Mouse (Mus musculus) R1 (cell line): ENCODE measurements around the gene 1110059E24Rik.
"Not testable (repeated sequence)": the region's sequence is repeated elsewhere in the genome, so short reads cannot be mapped to it uniquely, and the experiment has no call there.

Experiments used
- DNase-seq: peaks from one replicate; pipeline ENCODE4 v3.0.0-alpha.2; 2018; ENCODE audit warnings: low read depth, low spot score

1110059E24Rik gene

DNA sequence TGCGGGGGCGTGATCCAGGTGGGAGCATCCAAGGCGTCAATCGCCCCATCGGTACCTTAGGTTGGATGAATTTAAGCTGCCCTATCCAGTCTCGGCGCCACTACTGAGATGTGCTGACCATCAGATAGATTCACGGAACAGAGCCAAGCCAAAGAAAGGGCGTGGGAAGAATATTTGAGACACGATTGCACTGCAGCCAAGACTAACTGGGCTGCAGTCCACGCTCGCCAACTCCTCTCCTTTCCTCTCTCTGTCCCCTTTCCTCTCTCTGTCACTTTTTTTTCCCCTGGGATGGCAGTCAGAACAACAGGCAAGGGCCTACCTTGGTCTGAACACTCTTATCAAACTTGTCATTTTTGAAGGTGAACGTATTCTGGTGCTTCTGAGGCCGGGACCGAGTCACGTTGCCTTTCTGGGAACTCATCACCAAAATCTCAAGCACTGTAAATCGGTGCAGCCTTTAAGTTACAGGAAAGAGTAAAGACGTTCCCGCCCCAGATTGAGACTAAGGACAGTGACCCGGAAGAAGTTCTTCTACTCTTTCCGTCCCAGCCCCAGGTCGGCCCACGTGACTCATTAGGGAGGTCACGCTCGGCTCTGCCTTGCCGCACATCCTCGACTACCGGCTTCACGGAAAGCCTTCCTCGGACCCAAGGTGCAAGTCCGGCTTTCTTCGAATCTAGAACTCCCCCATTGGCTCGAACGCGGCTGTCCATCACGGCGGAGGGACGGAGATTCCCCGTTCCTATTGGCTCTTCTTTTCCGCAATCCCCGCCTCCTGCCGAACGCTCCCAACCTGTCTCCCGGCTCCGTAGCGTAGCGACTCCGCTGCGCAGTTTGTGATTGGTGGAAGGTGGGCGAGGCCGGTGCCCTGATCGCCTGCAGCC lies at the start of gene 1110059E24Rik:
Gene 1110059E24Rik (minus strand): TSS at position 692 of the 887 bp plus-strand sequence.
- peak; percentile 99 for DNase-seq

DNA sequence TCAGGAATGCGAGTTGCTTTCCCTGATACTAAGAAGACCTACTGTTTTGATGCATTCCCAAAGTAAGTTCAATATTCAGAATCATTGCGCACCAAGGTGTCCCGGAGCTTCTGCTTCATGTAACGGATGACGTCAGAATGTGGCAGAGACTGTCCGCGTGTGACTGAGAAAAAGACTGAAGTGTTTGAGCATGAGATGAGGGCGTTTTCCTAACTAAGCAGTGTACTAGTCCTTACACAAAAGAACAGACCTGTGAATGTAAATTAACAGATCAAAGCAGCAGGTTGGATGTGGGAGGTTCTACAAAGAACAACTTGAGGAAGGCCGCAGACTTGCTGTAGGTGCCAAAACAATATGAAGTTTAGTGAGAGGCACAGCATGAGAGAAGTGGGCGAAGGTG lies 28.2 kb upstream of the 1110059E24Rik start:
- DNase-seq, result peak; percentile 58

GRCm38 (mm10) chr19:21680091-21680490 lies 27.3 kb upstream of the 1110059E24Rik start:
- DNase-seq, result no peak

GRCm38 (mm10) chr19:21674354-21675096 lies 21.7 kb upstream of the 1110059E24Rik start:
- peak; percentile 85 for DNase-seq

DNA sequence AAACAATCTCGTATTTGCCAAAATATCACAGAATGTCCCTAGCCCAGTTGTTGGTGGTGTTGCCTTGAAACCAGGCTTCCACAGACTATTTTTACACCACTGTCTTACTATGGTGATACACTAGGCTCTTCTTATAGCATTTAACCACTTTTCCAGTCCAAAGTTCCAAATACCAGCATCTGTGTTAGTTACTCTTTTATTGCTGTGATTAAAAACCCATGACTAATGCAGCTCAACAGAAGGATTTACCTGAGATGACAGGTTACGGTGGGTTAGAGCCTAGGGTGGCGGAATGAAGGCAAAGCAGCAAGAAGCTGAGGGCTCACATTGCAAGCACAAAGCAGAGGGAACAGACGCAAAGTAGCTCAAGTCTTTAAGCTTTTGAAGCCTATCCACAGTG lies 16.9 kb upstream of the 1110059E24Rik start:
- peak; percentile 15 for DNase-seq

DNA sequence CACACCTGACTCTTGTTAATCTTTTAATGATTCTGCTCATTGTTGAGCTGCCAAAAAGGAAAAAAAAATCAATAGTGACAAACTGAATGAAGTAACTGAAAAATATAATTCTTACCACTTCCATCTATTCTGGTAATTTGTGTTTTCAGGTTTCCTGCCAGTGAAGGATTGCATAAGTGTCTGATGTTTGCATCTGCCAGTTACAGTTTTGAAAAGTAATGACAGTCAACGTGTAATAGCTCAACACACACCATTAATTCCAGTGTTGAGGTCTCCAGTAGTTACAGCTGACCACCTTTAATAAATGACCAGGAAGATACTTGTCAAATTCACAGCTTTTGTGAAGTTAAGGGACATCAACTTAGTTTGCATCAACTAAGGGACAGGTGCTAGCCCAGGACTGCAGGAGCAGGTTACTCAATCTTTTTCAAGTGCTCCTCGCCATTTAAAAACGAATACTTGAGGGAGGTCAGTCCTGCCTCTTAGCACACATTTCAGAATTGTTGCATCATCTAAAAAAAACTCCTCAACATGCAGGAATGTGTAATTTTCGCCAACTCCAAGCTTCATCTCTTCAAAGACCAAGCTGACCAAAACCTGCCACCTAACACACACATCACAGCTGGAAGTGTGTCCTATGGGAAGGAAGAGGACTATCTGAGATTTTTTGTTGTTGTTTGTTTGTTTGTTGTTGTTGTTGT lies 11.1 kb upstream of the 1110059E24Rik start:
- no peak for DNase-seq

DNA sequence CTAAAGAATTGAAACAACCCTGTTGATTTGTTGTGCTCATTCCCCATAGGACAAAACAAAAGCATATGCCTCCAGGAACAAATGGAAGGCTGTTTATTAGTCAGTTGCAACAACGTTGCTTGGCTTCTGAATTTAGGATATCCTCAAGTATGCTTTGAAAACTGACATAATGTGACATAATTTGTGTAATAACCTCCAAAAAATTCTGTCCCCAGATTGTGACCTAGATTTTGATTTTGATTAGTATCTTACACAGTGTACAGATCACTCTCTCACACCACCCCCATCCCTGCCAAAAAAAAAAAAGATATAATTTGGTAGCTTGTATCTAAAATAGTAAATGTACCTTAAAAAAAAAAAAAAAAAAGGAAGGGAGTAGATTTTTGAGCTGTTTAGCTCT lies 8.0 kb upstream of the 1110059E24Rik start:
- DNase-seq, result no peak

DNA sequence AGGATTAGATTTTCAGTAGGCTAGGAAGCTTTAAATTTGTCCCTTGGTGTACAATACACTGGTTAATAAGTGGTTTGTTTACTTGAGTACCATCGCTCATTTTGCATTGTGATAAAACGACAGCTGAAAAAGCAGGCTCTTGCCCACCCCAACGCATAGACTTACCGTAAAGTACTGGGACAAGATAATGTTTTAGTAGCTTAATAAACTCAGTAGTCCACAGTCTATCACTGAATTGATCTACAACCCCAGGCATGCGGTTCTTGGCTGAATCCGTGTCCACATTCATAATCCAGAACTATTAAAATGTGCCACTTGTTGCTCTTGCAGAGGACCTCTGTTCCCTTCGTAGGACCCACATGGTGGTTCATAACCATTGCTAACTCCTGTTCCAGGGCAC lies 2.0 kb upstream of the 1110059E24Rik start:
- no peak for DNase-seq

- peak; percentile 43 for DNase-seq
These were observed 601 bp upstream of the 1110059E24Rik start, which contains the start of gene Abhd17b for GRCm38 (mm10) chr19:21653172-21653981. Gene Abhd17b, plus strand, starts transcription at chr19:21653185.

GRCm38 (mm10) chr19:21651664-21652063 lies 1.1 kb downstream of the 1110059E24Rik start:
- no peak for DNase-seq

DNA sequence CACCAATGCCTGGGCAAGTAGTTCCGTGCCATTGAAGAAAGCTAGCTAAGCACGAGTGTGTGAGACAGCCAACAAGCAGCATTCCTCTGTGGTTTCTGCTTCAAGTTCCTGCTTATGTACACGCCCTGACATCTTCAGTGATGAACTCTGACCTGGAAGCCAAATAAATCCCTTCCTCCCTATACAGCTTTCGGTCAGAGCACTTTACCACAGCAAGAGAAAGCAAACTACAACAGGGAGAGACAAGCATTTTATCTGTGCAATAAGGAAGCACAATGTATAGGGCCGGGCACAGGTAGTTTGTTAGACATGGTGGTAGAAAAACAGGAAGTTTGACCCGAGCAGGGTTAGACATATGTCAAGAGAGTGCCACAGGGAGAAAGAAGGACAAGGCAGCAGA lies 6.6 kb downstream of the 1110059E24Rik start:
- DNase-seq, result peak; percentile 18

GRCm38 (mm10) chr19:21645301-21645700 lies 7.5 kb downstream of the 1110059E24Rik start:
- no peak for DNase-seq

GRCm38 (mm10) chr19:21643935-21644334 lies 8.8 kb downstream of the 1110059E24Rik start:
- DNase-seq, result no peak

DNA sequence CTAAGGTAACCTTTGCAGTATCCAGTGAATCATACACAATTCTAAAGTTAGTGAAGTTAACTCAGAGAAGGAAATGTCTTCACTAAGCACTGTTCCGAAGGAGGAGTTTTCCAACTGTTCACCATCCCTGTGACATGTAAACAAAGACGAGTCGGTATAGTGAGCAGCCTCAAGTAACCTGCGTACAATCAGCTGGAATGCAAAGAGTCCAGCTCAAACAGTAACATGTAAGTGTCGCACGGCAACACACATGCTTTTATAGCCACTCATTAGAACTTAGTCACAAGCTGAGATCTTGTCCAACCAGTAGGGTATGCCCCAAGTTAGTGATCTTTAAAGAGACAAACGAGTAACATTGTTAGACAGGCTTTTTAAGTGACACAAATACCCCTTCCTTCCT lies 15.1 kb downstream of the 1110059E24Rik start:
- DNase-seq, result no peak

DNA sequence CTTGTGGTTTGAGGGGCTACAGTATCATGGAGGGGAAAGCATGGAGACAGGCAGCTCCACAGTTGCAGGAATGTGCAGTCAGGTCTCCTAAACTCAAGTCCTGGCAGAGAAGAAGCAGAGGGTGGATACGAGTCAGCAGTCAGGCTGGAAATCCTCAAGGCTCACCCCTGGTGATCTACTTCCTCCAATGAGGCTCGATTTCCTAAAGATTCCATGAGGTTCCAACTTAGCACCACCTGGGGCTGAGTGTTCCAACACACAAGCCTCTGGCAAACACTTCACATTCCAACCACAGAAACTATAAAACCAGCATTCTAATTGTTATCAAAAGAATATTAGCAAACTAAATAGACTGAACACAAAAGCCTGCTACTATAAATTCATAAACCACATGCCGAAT lies 15.9 kb downstream of the 1110059E24Rik start:
- peak; percentile 65 for DNase-seq

DNA sequence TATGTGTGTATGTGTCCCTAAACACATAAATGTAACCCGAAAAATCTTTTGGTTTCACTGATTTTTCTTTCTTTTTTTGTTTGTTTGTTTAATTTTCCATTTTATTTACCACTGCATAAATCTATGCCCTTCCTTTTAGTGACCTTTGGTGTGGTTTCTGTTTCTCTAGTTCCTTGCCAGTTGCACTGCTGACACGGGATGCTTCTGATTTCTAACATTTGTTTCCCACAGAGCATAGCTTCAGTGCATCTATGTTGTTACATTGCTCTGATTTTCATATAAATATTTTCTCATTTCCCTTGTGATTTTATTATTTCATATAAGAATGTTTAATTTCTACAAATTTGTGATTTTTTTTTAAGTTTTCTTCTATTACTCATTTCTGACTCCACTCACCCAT lies 17.4 kb downstream of the 1110059E24Rik start:
- DNase-seq, result no peak

DNA sequence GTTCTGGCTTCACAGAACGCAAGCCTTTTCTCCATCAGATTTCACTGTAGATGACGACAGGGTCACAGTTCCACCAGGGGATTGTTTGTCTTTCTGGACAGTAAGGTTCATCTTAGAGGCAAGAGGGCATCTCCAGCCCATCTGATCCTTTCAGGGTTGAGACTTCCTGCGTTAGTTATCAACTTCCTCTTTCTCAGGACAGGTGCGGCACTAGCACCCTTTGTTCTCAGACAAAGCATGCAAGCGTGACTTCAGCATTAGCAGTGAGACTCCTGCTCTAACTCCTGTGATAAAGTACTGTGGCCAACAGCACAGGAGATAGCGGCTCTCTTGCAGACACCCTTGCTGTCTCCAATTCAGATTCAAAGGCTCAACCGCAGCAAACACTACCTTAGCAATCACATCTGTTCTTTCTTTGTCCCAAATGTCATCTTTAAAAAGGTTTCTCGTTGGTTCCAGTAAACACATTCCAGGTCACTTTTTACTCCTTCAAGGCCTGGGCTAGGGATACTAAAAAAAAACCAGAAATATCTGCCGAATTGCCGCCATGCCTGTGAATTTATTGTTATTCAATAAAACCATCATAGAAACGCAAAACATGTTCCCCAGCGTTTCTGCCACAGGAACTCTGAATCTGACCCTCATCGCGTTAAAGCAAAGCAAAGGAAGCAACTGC lies 22.0 kb downstream of the 1110059E24Rik start:
- DNase-seq, result peak; percentile 74

GRCm38 (mm10) chr19:21629501-21629900 lies 23.3 kb downstream of the 1110059E24Rik start:
- DNase-seq, result no peak

DNA sequence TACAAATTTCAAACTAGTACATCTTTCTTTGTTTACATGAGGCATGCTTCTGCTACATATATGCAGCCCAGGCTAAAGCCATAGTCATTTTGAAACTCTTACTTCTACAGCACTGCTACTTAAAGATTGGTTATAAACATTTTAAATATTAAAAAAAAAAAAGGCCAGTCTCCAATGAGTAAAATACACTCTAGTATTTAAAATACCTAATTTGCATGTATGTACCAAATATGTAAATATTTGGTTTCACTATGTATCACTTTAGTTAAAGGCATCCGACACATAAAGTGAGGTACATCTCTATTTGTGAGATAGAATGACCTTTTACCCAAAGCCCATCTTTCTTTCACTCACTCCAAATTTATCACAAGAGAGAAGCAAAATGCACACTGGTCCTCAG lies 23.7 kb downstream of the 1110059E24Rik start:
- DNase-seq, result no peak

DNA sequence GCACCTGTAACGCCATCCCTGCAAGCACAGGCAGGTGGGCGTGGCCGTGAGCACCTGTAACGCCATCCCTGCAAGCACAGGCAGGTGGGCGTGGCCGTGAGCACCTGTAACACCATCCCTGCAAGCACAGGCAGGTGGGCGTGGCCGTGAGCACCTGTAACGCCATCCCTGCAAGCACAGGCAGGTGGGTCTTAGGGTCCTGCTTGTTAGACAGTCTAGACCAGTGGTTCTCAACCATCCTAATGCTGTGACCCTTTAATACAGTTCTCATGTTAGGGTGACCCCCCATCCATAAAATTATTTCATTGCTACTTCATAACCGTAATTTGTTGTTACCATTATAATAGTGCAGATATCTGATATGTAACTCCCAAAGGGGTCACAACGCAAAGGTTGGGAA lies 24.3 kb downstream of the 1110059E24Rik start:
- DNase-seq, result not testable (repeated sequence)
